Mouse (Mus musculus): Measurements from ENCODE around the gene Lmo7. TPM values are rescaled to one million over a fixed set of nuclear protein-coding genes. Genes with fewer than 3 reads are reported as not detected.
A peak's percentile ranks its signal among the peaks of the same experiment; 100 is the strongest.

Gene Lmo7
- total RNA-seq, 1 experiment from 2014 or later: 2.8 TPM

GRCm38 (mm10) chr14:101806058-101806457 is 76.3 kb downstream of the Lmo7 start:
- ATAC-seq (replicated peaks in 1 of 2; ENCODE audit: insufficient read depth in 1 of 2, low FRiP score in 2 of 2, low TSS enrichment in 1 of 2, low read depth in 1 of 2, poor library complexity in 2 of 2, severe bottlenecking in 2 of 2): no peak

DNA sequence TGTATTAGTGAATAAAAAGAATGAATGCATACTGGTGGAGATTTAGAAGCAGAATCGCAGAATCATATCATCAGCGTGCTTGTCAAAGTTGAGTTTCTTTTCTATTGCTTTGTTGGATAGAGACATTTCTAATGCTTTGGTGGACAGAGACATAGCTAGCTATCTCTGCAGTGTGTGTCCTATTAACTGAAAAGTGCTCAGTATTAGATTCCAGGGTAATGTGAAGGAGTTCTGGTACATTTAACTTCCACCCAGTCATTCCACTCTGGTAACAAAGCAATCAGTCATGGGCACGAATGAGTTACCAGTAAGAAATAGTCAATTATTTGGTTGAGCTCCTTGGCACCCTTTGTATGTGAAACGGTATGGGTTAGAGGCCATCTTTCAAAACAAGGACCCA is 76.8 kb downstream of the Lmo7 start:
- no peak for ATAC-seq (replicated peaks in 1 of 2; ENCODE audit: insufficient read depth in 1 of 2, low FRiP score in 2 of 2, low TSS enrichment in 1 of 2, low read depth in 1 of 2, poor library complexity in 2 of 2, severe bottlenecking in 2 of 2)

- ATAC-seq (replicated peaks in 1 of 2; ENCODE audit: insufficient read depth in 1 of 2, low FRiP score in 2 of 2, low TSS enrichment in 1 of 2, low read depth in 1 of 2, poor library complexity in 2 of 2, severe bottlenecking in 2 of 2): no peak
Observed at GRCm38 (mm10) chr14:101816450-101816849, 86.7 kb downstream of the Lmo7 start.

GRCm38 (mm10) chr14:101822390-101822789 is 92.6 kb downstream of the Lmo7 start:
- no peak for ATAC-seq (replicated peaks in 1 of 2; ENCODE audit: insufficient read depth in 1 of 2, low FRiP score in 2 of 2, low TSS enrichment in 1 of 2, low read depth in 1 of 2, poor library complexity in 2 of 2, severe bottlenecking in 2 of 2)

DNA sequence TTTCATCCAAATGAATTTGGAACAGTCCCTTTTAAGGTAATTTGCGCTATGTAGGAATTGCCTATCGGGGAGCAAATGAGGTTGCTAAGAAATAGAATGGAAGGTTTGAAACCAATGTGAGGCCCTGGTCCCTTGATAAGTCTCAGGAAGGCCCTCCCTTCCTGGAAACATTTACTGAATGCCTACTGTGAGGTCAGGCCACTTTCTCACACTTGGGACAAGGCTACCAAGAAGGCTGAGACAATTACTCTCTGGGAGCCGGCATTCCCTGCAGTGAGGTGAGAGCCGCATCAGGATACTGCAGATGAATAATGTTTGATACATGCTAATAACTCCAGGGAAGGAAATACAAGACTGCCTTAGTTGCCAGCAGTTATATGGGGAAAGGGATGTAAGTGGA is 93.1 kb downstream of the Lmo7 start:
- no peak for ATAC-seq (replicated peaks in 1 of 2; ENCODE audit: insufficient read depth in 1 of 2, low FRiP score in 2 of 2, low TSS enrichment in 1 of 2, low read depth in 1 of 2, poor library complexity in 2 of 2, severe bottlenecking in 2 of 2)

DNA sequence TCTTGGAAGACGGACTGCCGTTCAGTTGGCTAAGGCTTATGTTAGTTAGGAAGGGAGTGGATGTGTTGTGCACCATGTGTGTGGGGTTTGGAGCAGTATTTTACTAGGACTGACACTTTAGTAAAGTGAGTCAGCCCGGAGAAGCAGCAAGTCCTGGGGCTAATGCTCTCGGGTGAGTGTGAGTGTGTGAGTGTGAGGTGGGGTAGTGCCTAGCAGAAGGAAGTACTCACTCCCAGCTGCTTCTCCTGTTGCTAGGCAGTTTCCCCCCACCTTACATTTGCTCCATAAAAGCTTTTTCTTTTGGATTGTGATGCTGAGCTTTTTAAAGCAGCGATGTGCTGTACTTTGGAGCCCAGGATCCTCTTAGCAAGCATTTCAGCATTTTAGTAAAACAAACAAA is 99.9 kb downstream of the Lmo7 start:
- peak; percentile 60 to 67; a peak in 3 of 4 replicates for ATAC-seq (replicated peaks in 1 of 2; ENCODE audit: insufficient read depth in 1 of 2, low FRiP score in 2 of 2, low TSS enrichment in 1 of 2, low read depth in 1 of 2, poor library complexity in 2 of 2, severe bottlenecking in 2 of 2)

GRCm38 (mm10) chr14:101830116-101830515 is 100.4 kb downstream of the Lmo7 start:
- peak; percentile 80 to 81 for ATAC-seq (replicated peaks in 1 of 2; ENCODE audit: insufficient read depth in 1 of 2, low FRiP score in 2 of 2, low TSS enrichment in 1 of 2, low read depth in 1 of 2, poor library complexity in 2 of 2, severe bottlenecking in 2 of 2)

DNA sequence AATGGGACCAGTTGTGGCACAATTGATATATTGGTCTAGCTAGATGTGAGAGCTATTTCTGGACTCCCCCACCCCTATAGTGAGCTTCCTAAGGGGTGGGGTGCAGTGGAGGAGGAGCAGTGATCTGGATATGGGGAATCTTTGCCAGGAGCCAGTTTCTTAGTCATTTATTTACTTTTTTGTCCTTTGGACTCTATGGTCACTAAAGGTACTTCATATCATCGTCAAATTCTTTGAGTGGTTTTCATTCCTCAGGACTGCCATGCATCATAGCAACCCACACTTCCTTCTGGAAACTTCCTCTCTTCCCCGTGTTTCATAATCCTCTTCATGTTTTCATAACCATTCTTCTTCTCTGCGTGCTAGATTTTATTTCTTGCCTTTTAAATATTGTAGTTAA is 104.4 kb downstream of the Lmo7 start:
- no peak for ATAC-seq (replicated peaks in 1 of 2; ENCODE audit: insufficient read depth in 1 of 2, low FRiP score in 2 of 2, low TSS enrichment in 1 of 2, low read depth in 1 of 2, poor library complexity in 2 of 2, severe bottlenecking in 2 of 2)

DNA sequence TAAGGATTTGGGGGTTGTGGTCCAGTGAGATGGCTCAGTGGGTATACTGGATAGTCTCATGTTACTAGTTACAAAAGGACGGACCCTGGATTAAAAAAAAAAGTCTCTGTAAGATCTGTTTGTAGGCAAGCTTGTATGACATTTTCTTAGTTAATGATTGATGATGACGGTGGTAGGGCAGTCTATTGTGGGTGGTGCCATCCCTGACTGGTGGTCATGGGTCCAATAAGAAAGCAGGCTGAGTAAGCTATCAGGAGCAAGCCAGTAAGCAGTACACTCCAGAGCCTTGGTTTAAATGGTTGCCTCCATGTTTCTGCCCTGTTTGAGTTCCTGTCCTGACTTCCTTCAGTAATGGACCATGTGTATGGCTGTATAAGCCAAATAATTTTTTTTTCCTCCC is 106.6 kb downstream of the Lmo7 start:
- no peak for ATAC-seq (replicated peaks in 1 of 2; ENCODE audit: insufficient read depth in 1 of 2, low FRiP score in 2 of 2, low TSS enrichment in 1 of 2, low read depth in 1 of 2, poor library complexity in 2 of 2, severe bottlenecking in 2 of 2)

DNA sequence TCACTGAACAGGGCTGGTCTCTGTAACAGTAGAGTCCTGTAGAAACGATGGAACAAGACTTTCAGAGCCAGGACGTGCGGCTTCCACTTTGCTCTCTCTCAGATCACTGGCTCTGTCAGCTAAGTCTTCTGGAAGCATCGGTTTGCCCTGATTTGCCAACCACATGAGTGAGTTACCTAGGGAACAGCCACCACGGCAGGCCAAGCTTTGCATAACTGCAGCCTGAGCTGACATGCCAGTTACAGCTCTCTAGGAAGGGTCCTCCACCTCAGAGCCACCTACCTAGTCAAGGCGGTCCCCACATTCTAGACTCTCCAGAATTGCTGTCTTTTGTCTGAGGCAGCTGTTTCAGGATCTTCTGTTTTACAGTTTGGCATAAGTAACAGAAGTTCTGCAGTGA is 107.4 kb downstream of the Lmo7 start:
- no peak for ATAC-seq (replicated peaks in 1 of 2; ENCODE audit: insufficient read depth in 1 of 2, low FRiP score in 2 of 2, low TSS enrichment in 1 of 2, low read depth in 1 of 2, poor library complexity in 2 of 2, severe bottlenecking in 2 of 2)

DNA sequence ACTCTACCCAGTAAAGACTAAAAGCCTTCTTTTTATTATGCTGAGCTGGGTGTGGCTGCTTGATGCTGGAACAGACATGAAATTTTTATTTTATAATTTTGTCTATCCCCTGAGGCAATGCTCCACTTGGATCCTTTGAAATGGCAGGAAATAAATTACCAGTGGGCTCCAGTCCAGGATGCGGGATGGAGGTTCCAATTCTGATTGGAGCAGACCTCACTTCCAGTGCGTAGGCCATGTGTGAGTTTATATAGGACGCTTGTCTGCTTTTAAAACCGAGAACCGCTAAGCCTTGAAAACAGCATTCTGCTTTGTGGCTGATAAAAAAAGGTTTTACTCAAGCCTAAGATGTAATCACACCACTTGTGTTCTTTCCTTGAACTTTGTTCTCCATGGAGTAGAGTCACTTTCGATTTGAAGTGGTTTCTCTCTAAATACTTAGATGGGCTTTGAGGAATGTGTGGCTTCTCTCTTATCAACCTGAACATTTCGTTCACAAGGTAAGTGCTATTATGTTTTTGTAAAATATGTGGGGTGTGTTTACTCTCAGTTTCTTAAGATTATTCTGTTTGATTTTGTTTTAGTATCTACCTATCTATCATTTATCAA is 108.6 kb downstream of the Lmo7 start:
- no peak for ATAC-seq (replicated peaks in 1 of 2; ENCODE audit: insufficient read depth in 1 of 2, low FRiP score in 2 of 2, low TSS enrichment in 1 of 2, low read depth in 1 of 2, poor library complexity in 2 of 2, severe bottlenecking in 2 of 2)

DNA sequence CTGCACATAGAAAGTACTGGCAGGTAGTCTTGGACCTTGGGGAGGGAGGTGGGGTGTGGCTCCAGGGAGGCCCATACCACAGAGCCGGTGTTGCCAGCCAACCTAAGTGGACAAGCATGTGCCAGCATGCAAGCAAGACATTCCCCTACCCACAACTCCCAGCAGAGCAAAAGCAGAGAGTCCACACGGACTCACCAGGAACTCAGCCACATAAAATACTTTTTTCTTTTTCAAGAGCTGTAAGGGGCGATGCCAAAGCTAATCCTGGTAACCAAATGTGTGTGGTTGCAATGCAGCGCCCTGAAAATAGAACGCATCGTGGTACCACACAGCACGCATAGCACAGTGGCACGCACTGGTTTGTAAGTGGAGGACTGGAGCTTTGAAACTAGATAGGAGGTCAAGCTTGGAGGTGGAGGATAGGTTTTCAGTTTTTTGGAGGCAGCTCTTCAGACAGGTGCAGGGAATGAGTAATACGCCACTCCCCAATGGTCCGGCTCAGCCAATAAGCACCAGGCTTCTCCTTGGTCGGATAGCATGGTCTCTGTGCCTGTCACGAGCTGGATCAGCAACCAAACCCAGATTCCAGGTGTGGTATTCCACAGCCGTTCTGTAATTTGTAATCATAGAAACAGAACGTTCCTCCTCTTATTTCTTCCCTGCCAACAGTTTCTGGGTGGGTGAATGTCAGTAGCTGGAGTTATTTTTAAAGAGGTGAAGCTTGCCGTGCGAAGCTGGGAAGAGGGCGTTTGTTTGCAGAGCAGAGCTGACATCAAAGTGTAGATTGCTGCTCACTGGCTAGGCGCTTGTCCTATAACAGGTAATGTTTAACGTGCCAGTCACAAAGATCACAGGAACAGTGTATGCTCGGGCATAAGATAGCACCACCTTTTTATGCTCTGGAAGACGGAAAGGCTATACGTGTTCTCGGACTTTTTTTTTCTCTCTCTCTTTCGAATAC is 110.3 kb downstream of the Lmo7 start:
- ATAC-seq (replicated peaks in 1 of 2; ENCODE audit: insufficient read depth in 1 of 2, low FRiP score in 2 of 2, low TSS enrichment in 1 of 2, low read depth in 1 of 2, poor library complexity in 2 of 2, severe bottlenecking in 2 of 2): no peak

GRCm38 (mm10) chr14:101841271-101841670 is 111.5 kb downstream of the Lmo7 start:
- no peak for ATAC-seq (replicated peaks in 1 of 2; ENCODE audit: insufficient read depth in 1 of 2, low FRiP score in 2 of 2, low TSS enrichment in 1 of 2, low read depth in 1 of 2, poor library complexity in 2 of 2, severe bottlenecking in 2 of 2)

DNA sequence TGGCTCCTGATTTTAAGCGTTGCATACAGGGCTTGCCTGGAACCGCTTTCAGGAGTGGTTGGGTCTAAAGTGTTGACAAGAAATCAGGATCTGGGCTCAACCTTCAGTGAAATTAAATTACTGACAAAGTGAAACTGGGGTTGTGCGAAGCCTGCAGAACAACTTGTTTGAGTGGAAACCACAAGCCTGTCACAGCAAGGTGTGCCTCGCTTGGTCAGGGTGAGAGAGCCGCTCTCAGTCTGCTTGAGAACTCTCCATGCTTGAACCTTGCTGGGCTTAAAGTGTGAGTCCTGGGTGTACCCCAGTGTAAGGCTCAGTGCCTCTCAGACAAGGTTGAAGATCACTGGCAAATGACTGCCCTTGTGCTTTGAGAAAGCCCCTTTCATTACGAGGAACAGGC is 112.8 kb downstream of the Lmo7 start:
- ATAC-seq (replicated peaks in 1 of 2; ENCODE audit: insufficient read depth in 1 of 2, low FRiP score in 2 of 2, low TSS enrichment in 1 of 2, low read depth in 1 of 2, poor library complexity in 2 of 2, severe bottlenecking in 2 of 2): peak; percentile 75 to 77

DNA sequence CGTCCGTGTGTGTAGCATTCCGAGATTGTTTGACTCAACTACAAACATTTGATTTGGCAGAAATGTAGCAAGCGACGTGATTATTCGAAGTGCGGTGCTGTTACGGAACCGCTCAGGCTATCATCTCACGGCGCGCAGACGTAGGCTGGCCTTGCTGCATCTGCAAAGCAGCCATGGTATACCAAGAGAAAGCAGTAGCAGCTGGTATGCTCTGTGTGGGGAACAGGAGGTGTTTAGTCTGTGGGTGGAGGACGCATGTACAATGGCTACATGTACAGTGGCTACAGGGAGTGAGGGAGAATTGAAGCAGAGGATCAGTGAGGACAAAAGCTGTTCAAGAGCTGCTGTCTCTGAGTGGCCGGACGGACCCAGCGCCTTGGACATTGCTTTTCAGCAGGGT is 113.7 kb downstream of the Lmo7 start:
- ATAC-seq (replicated peaks in 1 of 2; ENCODE audit: insufficient read depth in 1 of 2, low FRiP score in 2 of 2, low TSS enrichment in 1 of 2, low read depth in 1 of 2, poor library complexity in 2 of 2, severe bottlenecking in 2 of 2): no peak

- no peak for ATAC-seq (replicated peaks in 1 of 2; ENCODE audit: insufficient read depth in 1 of 2, low FRiP score in 2 of 2, low TSS enrichment in 1 of 2, low read depth in 1 of 2, poor library complexity in 2 of 2, severe bottlenecking in 2 of 2)
Observed at GRCm38 (mm10) chr14:101844467-101844866, 114.7 kb downstream of the Lmo7 start.

GRCm38 (mm10) chr14:101846097-101846882 is 116.5 kb downstream of the Lmo7 start:
- no peak for ATAC-seq (replicated peaks in 1 of 2; ENCODE audit: insufficient read depth in 1 of 2, low FRiP score in 2 of 2, low TSS enrichment in 1 of 2, low read depth in 1 of 2, poor library complexity in 2 of 2, severe bottlenecking in 2 of 2)

GRCm38 (mm10) chr14:101847520-101847919 is 117.8 kb downstream of the Lmo7 start:
- ATAC-seq (replicated peaks in 1 of 2; ENCODE audit: insufficient read depth in 1 of 2, low FRiP score in 2 of 2, low TSS enrichment in 1 of 2, low read depth in 1 of 2, poor library complexity in 2 of 2, severe bottlenecking in 2 of 2): no peak
